Comparison of ENCODE assay signal across 8 mouse cellular contexts in the genomic region with DNA sequence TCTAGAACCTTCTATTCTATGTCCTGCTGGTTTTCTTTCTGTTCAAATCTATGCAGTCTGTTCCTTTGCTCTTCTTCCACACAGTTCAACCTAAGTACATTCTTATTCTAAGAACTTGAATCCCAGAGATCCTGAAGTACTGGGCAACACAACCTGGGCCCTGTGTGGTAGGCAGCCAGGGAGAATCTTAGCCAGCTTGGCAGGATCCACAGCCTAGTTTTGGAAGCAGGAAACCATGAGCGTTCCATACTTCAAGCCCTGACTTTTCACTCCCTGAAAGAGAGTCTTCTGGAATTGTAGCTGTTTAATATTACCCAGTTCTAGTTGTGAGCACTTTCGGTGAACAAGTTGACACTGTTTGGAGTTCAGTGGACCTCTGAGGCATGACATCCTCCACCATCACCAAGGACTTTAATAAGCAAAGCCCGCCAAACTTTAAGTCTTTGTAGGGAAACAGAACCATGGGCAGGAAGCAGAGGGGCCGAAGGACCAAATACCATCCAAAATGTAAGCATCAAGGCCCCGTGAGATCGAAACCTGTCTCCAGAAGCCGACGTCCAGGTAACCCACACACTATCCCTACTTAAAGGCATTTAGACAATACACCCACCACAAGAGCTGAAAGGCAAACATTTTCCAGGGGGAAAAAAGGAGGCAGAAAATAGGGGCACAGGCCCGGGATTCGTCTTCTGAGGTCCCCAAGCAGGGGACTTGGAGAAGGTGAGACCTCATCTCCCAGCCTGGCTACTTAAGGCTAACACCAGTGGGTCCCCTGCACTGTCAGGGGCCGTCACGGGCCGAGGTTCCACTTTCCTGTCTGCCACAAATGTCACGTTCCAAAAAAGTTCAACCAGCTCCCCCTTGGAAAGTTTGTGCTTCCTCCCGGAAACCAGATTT. TPM values are rescaled to one million over a fixed set of nuclear protein-coding genes. Genes with fewer than 3 reads are reported as not detected.
DNase-seq lines count a peak whose midpoint lies in the region; ATAC-seq and TF ChIP-seq lines count a peak whose summit lies in the region.

No protein-coding gene starts in this region.

- H3K27ac ChIP-seq in heart, adult 2 months = peak overlapping the region; percentile 97
- peak overlapping the region; percentile 99 for H3K27ac ChIP-seq in embryonic facial prominence, embryonic 10.5 days (replicated peaks)
- H3K27ac ChIP-seq in hindbrain, postnatal 0 days = peak overlapping the region; percentile 55

- WGBS in heart, adult 2 months = 4% methylated on average over 15 of the region's 15 CpGs
- 9% methylated on average over 15 of the region's 15 CpGs for WGBS in embryonic facial prominence, embryonic 10.5 days
- WGBS in hindbrain, postnatal 0 days = 8% methylated on average over 15 of the region's 15 CpGs

- H3K36me3 ChIP-seq in heart, adult 2 months (ENCODE audit: control insufficient read depth, insufficient read depth, low read length) = peaks cover 6% of the 10 kb centered on the region
- peaks cover 6% of the 10 kb centered on the region for H3K36me3 ChIP-seq in embryonic facial prominence, embryonic 10.5 days (replicated peaks)
- no peaks in the 10 kb centered on the region for H3K36me3 ChIP-seq in hindbrain, postnatal 0 days (ENCODE audit: insufficient read depth, low read length)

- peak in 1 of 2 experiments; percentile 34 for DNase-seq in heart, adult 2 months
- no peak for DNase-seq in heart, adult 9 months (ENCODE audit: low spot score in 2 of 2)
- no peak for DNase-seq in embryonic facial prominence, embryonic 10.5 days (ENCODE audit: low spot score)
- no peak for DNase-seq in hindbrain, postnatal 0 days (ENCODE audit: low spot score)
- peak; percentile 14 for DNase-seq in mesoderm, embryonic 11.5 days (ENCODE audit: low read depth, low spot score)
- DNase-seq in B cell, adult 2 months = no peak
- no peak for DNase-seq in ovary, adult 18-20 months (ENCODE audit: low spot score)
- DNase-seq in layer of hippocampus, postnatal 10 days (ENCODE audit: low spot score in 2 of 2) = no peak

- TF ChIP-seq CTCF in heart, adult 2 months (IDR thresholded peaks at IDR 0.05) = no peak
- TF ChIP-seq CTCF in hindbrain, postnatal 0 days (IDR thresholded peaks at IDR 0.05; ENCODE audit: low read depth) = no peak

- H3K9me3 ChIP-seq in embryonic facial prominence, embryonic 10.5 days = 0 out of 2 replicates have a peak, but pooled peaks cover 3% of the 10 kb centered on the region
- H3K9me3 ChIP-seq in hindbrain, postnatal 0 days (ENCODE audit: low read length) = no peaks in the 10 kb centered on the region

- intact Hi-C loops in heart, adult 2 months (cut with DNase I) = no loop called here

- H3K4me1 ChIP-seq in heart, adult 2 months (ENCODE audit: control insufficient read depth, insufficient read depth, low read length) = peaks cover 24% of the 10 kb centered on the region
- H3K4me1 ChIP-seq in embryonic facial prominence, embryonic 10.5 days = peaks cover 62% of the 10 kb centered on the region
- peaks cover 28% of the 10 kb centered on the region for H3K4me1 ChIP-seq in hindbrain, postnatal 0 days (ENCODE audit: insufficient read depth, low read length)

- peak overlapping the region; percentile 90 for H3K4me3 ChIP-seq in heart, adult 2 months
- H3K4me3 ChIP-seq in embryonic facial prominence, embryonic 10.5 days = peak overlapping the region; percentile 99
- H3K4me3 ChIP-seq in hindbrain, postnatal 0 days (ENCODE audit: low read length) = peak overlapping the region; percentile 84

- H3K27me3 ChIP-seq in heart, adult 2 months (ENCODE audit: control insufficient read depth, insufficient read depth, low read length) = no peaks in the 10 kb centered on the region
- peaks cover 8% of the 10 kb centered on the region; the same call in 1 of the 2 replicates for H3K27me3 ChIP-seq in embryonic facial prominence, embryonic 10.5 days (replicated peaks; ENCODE audit: low read depth, poor library complexity, severe bottlenecking)
- H3K27me3 ChIP-seq in hindbrain, postnatal 0 days (ENCODE audit: insufficient read depth, low read length) = no peaks in the 10 kb centered on the region

- ATAC-seq in hindbrain, postnatal 0 days = no peak

- no peak for TF ChIP-seq POLR2A in heart, adult 2 months (IDR thresholded peaks at IDR 0.05; ENCODE audit: insufficient read depth, low read depth, low read length)

- H3K9ac ChIP-seq in heart, adult 2 months (ENCODE audit: low read depth, low read length) = peak overlapping the region; percentile 85
- peak overlapping the region; percentile 87 for H3K9ac ChIP-seq in hindbrain, postnatal 0 days (replicated peaks; ENCODE audit: low read length)

- TF ChIP-seq EP300 in heart, adult 2 months (IDR thresholded peaks at IDR 0.05; ENCODE audit: insufficient read depth, low read depth, low read length) = no peak

- peak overlapping the region; percentile 72 for H3K4me2 ChIP-seq in hindbrain, postnatal 0 days (ENCODE audit: low read depth, low read length)

- H3K79me2 ChIP-seq in heart, adult 2 months (replicated peaks; ENCODE audit: control insufficient read depth, insufficient read depth, low read length) = peaks cover 1% of the 10 kb centered on the region; the same call in 1 of the 2 replicates

RNA-seq across cellular contexts. Expression of a gene that starts 31.3 kb away (rescaled TPM):
- total RNA-seq in heart, adult 2 months (2021) = 10 to 100 TPM; 58.3 to 59.5 TPM
- 27.4 and 41.1 TPM in 2 replicates for polyA plus RNA-seq in heart, adult 2 months (2012; rRNA removed)
- 23.1 and 27.4 TPM in 2 replicates for polyA plus RNA-seq in embryonic facial prominence, embryonic 10.5 days (2016; fragmentation: Nextera tagmentation; extraction: Ambion mirVana)
- 22.9 and 27.0 TPM in 2 replicates for total RNA-seq in hindbrain, postnatal 0 days (2014; rRNA removed)
- polyA plus RNA-seq in hindbrain, postnatal 0 days (2015; fragmentation: Nextera tagmentation; extraction: Ambion mirVana) = 4.2 and 4.4 TPM in 2 replicates
- 10 to 100 TPM; 16.3 to 20.0 TPM for total RNA-seq in layer of hippocampus, postnatal 10 days (2021)
